Mouse (Mus musculus) B cell, adult 2 months (primary cell): ENCODE measurements around the gene Ralgapa2.
"Not testable (repeated sequence)": the region's sequence is repeated elsewhere in the genome, so short reads cannot be mapped to it uniquely, and the experiment has no call there.

Experiments used
- DNase-seq, 2 experiments: peaks; one replicate each; pipeline ENCODE4 v3.0.0; 2022

Ralgapa2 gene

GRCm38 (mm10) chr2:146498298-146498697 lies 13.8 kb downstream of the Ralgapa2 start:
- DNase-seq: no peak

DNA sequence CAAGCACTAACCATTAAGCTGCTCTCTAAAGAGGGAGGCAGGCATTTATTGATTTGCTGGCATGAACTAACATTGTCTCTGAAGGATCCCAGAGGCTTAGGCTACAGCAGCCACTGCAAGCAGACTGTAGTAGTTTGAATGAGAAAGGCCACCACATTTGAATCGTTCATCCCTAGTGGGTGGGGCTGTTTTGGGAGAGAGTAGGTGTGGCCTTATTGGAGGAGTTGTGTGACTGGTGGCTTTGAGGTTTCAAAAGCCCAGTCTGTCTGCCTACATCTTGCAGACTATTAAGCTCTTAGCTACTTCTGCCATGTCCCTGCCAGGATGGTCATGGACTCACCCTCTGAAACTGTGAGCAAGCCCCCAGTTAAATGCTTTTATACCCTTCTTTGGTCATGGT lies 15.1 kb downstream of the Ralgapa2 start:
- DNase-seq: no peak

DNA sequence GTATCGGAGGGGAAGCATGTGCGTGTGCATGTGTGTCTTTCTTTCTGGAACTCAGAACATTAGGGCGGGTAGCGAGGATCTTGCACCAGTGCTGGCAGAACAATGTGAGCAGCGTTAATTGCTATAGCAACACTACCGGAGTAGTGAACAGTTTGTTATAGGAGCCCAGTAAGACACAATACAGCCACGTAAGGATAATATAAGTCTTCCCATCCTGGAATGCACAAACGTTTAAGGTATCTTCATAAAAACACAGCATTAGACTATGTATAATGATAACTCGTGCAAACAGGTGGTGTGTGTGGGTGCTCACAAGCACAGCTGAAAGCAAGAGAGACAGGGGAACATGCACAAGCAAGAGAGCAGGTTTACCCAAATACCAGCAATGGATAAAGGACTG lies 16.4 kb downstream of the Ralgapa2 start:
- no peak for DNase-seq

- no peak for DNase-seq
These were observed 18.7 kb downstream of the Ralgapa2 start for GRCm38 (mm10) chr2:146493354-146493946.

GRCm38 (mm10) chr2:146491830-146492610 lies 20.1 kb downstream of the Ralgapa2 start:
- DNase-seq: no peak

- no peak for DNase-seq
These were observed 21.2 kb downstream of the Ralgapa2 start for GRCm38 (mm10) chr2:146490926-146491325.

- no peak for DNase-seq
These were observed 23.9 kb downstream of the Ralgapa2 start for GRCm38 (mm10) chr2:146488291-146488690.

DNA sequence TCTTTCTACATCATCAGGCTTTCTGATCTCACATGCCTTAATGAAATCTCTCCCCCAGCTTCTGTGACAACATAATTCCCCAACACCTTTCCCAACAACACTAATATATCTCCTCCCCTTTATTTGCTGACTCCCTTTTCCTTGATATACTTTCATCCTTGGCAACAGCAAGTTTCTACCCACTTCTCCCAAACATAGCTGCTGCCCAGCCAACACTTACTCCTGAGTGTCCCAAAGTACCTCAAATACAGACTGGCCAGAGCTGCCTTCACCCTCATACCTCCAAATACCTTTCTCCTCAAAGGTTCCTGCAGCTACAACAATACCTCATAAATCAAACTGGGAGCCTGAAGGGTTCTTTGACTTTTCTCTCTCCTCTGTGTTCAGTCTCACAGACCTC lies 29.3 kb downstream of the Ralgapa2 start:
- no peak for DNase-seq

GRCm38 (mm10) chr2:146477491-146477890 lies 34.7 kb downstream of the Ralgapa2 start:
- no peak for DNase-seq

GRCm38 (mm10) chr2:146476428-146476972 lies 35.6 kb downstream of the Ralgapa2 start:
- no peak for DNase-seq

GRCm38 (mm10) chr2:146476001-146476400 lies 36.1 kb downstream of the Ralgapa2 start:
- no peak for DNase-seq

GRCm38 (mm10) chr2:146470947-146471346 lies 41.2 kb downstream of the Ralgapa2 start:
- no peak for DNase-seq

GRCm38 (mm10) chr2:146469707-146470420 lies 42.3 kb downstream of the Ralgapa2 start:
- no peak for DNase-seq

- no peak for DNase-seq
These were observed 43.2 kb downstream of the Ralgapa2 start for GRCm38 (mm10) chr2:146468898-146469297.

DNA sequence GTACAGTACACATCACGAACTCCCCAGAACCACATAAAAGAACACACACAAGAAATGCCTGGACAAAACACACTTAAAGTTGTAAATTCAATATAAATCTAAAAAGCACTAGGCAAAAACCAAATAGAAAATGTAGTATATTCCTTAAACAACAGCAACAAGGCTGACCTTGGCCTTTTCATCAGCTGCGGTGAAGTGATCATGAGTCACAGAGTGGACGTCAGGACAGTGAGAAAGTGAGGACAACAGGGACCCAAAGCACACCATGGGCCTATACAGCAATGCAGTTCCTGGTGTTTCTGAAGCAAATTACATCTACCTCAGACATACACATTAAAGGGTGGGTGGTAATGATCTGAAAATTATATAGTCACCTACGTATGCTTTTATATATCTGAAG lies 44.1 kb downstream of the Ralgapa2 start:
- no peak for DNase-seq

GRCm38 (mm10) chr2:146466811-146467210 lies 45.3 kb downstream of the Ralgapa2 start:
- not testable (repeated sequence) for DNase-seq

GRCm38 (mm10) chr2:146457494-146457893 lies 54.6 kb downstream of the Ralgapa2 start:
- DNase-seq: no peak

DNA sequence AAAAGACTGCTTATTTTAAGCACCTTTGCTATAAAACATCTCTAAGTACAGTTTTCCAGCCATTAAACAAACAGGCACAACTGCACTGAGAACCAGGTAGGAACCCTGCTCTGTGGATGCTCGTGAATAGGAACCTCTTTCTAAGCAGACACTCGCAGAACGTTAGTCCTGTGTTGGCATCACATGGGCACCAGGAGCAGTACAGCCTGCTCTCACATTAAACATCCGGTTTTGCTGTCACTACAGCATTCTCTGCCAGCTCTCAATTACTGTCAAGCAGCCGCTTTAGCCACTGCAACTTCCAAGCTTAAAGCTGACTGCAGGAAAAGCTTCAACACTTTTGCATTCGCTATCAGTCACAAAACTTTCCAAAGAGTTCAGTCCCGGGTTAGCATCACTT lies 55.5 kb downstream of the Ralgapa2 start:
- DNase-seq: no peak

DNA sequence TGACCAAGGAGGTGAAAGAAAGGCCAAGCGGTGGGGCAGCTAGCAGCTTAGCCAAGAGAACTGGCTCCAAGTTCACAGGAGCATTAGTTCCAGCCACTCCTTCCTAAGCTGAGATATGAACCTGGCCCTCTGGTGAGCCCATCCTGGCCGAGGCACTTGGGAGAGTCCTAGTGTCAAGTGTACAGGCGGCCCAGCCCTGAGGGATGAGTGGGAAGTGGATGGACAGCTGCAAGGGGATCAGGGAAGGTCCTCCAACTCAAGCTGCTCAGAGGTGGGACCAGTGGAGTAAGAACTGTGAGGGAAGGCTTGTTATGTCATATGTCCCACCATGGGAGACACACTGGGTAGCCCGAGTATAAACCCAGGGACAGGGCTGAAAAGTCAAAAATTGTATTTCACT lies 56.1 kb downstream of the Ralgapa2 start:
- no peak for DNase-seq

DNA sequence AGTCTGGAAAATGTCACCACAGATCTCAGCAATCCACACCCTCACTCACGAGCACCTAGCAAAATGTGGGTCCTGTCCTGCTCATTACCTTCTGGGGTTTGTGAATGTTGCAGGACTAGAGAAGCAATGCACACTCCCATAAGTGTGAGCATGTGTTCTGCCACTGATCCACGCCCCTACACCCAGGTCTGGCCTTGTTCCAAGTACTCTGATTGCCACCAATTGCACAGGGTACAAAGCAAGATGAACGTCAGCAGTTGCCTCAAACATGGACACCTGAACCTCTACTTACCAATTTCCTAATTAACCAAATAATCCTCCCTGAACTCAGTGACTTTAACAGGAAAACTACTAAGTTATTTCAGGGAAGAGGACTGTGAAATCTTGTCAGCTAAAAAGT lies 68.1 kb downstream of the Ralgapa2 start:
- DNase-seq: no peak

DNA sequence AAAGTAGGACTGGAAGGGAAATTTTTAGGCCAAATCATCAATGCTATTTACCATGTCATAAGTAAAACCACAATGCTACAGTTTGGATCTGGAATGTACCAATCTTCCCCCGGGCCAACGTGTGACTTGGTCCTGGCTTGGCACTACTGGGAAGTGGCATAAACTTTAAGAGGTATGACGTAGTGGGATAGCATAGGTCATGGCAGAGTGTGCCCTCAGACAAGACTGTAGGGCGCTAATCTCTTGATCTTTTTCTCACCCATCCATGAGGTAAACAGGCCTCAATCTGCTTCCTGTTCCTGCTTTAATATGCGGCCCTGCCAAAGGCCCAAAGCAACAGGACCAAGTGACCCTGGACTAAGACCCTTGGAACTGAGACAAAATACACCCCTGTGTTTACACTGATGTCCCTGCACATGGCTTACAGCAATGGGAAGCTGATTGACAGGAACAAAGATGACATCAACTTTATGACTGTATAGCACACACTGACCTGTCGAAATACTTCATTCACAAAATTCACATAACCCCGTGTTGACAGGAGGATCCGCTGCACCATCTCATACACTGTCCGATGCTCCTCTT lies 68.8 kb downstream of the Ralgapa2 start:
- no peak for DNase-seq

GRCm38 (mm10) chr2:146441711-146442110 lies 70.4 kb downstream of the Ralgapa2 start:
- no peak for DNase-seq

- no peak for DNase-seq
These were observed 83.4 kb downstream of the Ralgapa2 start for GRCm38 (mm10) chr2:146428751-146429150.
